Mouse (Mus musculus): ENCODE data around the gene Sik3.

The Sik3 gene

GRCm38 (mm10) chr9:46216744-46217470, 204.3 kb downstream of the Sik3 start:
- no peak for DNase-seq (ENCODE audit: low read depth in 2 of 2, low spot score in 2 of 2)

- no peak for DNase-seq (ENCODE audit: low read depth in 2 of 2, low spot score in 2 of 2)
Observed at GRCm38 (mm10) chr9:46218176-46218575, 205.6 kb downstream of the Sik3 start.

- no peak for DNase-seq (ENCODE audit: low read depth in 2 of 2, low spot score in 2 of 2)
Observed at GRCm38 (mm10) chr9:46223090-46223489, 210.5 kb downstream of the Sik3 start.

GRCm38 (mm10) chr9:46224101-46224500, 211.5 kb downstream of the Sik3 start:
- no peak for DNase-seq (ENCODE audit: low read depth in 2 of 2, low spot score in 2 of 2)

GRCm38 (mm10) chr9:46224945-46225660, 212.5 kb downstream of the Sik3 start:
- DNase-seq (ENCODE audit: low read depth in 2 of 2, low spot score in 2 of 2) = no peak

- DNase-seq (ENCODE audit: low read depth in 2 of 2, low spot score in 2 of 2) = no peak
Observed at GRCm38 (mm10) chr9:46227064-46227614, 214.5 kb downstream of the Sik3 start.

- DNase-seq (ENCODE audit: low read depth in 2 of 2, low spot score in 2 of 2) = no peak
Observed at GRCm38 (mm10) chr9:46228491-46228890, 215.9 kb downstream of the Sik3 start, which contains the start of gene Apoa1. Gene Apoa1, plus strand, starts transcription at chr9:46228580.

GRCm38 (mm10) chr9:46229573-46230449, 217.2 kb downstream of the Sik3 start:
- DNase-seq (ENCODE audit: low read depth in 2 of 2, low spot score in 2 of 2) = peak in 1 of 2 experiments; percentile 21

DNA sequence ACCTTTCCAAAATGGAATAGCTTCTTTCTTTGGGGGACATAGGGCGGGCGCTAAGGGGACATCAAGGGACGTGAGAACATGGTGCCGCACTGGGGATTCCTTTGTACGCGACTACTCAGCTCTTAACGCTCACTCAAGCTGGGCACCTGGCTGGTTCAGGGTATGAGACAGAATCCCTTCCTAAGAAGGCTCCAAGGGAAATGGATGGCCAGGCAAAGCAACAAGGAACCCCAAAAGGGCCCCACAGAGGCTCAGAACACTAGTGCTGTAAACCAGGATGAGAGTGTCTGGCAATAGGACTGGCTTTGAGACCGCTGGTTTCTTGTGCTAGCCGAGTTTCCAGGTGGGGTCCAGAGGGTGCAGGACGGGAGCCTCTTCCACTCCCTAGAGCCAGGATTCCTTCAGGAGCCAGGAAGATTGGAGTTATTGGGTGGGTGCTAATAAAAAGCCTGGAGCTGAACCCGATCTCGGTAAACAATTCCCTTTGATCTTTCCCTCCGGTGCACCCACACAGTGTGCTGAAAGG, 217.9 kb downstream of the Sik3 start:
- DNase-seq (ENCODE audit: low read depth in 2 of 2, low spot score in 2 of 2) = no peak

GRCm38 (mm10) chr9:46235196-46235595, 222.6 kb downstream of the Sik3 start:
- no peak for DNase-seq (ENCODE audit: low read depth in 2 of 2, low spot score in 2 of 2)

DNA sequence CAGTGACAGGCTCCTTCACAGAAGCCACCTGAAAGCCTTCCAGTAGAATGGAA, 222.8 kb downstream of the Sik3 start, which contains the start of gene Apoc3:
TSS of gene Apoc3 (minus strand) at position 41 of the 53 bp plus-strand sequence.
- DNase-seq (ENCODE audit: low read depth in 2 of 2, low spot score in 2 of 2) = no peak

DNA sequence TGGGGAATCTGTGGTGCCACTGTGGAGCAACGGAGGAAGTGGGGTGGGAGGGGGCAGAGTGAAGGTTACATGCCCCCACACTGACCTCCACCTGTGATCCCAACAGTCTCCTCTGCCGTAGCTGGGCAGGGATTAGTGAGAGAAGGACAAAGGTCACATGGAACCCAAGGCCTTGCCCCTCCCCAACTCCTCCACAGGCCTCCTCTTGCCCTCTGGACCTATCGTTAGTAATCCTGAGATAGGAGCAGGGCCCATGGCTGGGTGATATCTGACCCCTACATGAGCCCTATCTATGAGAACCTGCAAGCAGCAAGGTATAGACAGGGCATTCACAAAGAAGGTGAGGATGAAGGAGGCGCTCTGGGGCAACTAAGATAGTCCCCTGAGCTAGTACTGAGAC, 223.0 kb downstream of the Sik3 start:
- no peak for DNase-seq (ENCODE audit: low read depth in 2 of 2, low spot score in 2 of 2)

DNA sequence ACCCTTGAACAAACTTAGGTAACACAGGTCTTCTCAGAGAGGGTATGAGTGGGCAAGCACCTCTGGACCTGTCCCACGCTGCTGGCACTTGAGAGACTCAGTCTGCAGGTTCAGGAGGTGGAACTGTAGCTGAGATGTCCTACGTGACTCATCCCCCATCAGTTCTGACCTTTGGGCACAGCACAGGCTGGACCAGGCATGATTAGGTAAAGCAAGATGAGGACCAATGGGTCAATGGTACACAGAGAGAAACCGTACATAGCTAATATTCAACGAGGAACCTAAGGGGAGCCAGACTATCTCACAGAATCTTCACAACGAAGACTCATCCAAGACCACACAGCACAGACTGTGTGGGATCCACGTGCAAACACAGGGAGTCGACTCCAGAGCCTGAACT, 226.2 kb downstream of the Sik3 start:
- no peak for DNase-seq (ENCODE audit: low read depth in 2 of 2, low spot score in 2 of 2)

DNA sequence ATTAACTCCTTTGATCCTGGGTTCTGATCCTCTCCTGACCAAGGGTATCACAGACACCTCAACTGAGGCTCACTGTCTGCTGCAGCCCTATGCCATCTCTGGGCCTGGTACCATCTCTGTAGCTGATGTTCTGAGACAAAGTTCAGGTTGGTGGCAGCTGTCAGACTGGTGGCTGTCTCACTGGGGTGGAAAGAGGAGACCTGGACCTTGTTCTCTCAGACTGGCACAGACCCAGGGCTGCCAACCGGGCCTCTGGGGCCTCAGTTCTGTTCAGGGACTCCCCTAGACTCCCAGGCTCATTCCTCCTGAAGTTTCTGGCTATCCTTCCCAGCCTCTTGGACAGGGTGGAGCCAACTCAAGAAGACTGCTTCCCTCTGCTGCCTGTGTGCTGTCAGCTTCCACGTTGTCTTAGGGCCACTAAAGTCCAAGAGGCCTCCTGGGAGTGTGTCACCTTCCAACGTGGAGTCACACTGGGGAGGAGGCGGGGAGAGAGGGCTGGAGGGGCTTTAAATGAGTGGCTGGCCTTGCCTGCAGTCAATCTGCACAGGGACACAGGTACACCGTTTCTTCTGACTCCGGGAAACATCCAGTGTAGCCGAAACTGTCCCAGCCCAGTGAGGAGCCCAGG, 228.0 kb downstream of the Sik3 start, which contains the start of gene Apoa4:
TSS of gene Apoa4 (plus strand) at position 171 of the 628 bp plus-strand sequence.
- no peak for DNase-seq (ENCODE audit: low read depth in 2 of 2, low spot score in 2 of 2)

- DNase-seq (ENCODE audit: low read depth in 2 of 2, low spot score in 2 of 2) = no peak
Observed at GRCm38 (mm10) chr9:46241818-46242217, 229.2 kb downstream of the Sik3 start.

- no peak for DNase-seq (ENCODE audit: low read depth in 2 of 2, low spot score in 2 of 2)
Observed at GRCm38 (mm10) chr9:46243122-46243521, 230.5 kb downstream of the Sik3 start.

GRCm38 (mm10) chr9:46243584-46243983, 231.0 kb downstream of the Sik3 start:
- DNase-seq (ENCODE audit: low read depth in 2 of 2, low spot score in 2 of 2) = no peak

GRCm38 (mm10) chr9:46246752-46247324, 234.2 kb downstream of the Sik3 start:
- DNase-seq (ENCODE audit: low read depth in 2 of 2, low spot score in 2 of 2) = peak in 1 of 2 experiments; percentile 34

- no peak for DNase-seq (ENCODE audit: low read depth in 2 of 2, low spot score in 2 of 2)
Observed at GRCm38 (mm10) chr9:46256177-46256576, 243.6 kb downstream of the Sik3 start.

DNA sequence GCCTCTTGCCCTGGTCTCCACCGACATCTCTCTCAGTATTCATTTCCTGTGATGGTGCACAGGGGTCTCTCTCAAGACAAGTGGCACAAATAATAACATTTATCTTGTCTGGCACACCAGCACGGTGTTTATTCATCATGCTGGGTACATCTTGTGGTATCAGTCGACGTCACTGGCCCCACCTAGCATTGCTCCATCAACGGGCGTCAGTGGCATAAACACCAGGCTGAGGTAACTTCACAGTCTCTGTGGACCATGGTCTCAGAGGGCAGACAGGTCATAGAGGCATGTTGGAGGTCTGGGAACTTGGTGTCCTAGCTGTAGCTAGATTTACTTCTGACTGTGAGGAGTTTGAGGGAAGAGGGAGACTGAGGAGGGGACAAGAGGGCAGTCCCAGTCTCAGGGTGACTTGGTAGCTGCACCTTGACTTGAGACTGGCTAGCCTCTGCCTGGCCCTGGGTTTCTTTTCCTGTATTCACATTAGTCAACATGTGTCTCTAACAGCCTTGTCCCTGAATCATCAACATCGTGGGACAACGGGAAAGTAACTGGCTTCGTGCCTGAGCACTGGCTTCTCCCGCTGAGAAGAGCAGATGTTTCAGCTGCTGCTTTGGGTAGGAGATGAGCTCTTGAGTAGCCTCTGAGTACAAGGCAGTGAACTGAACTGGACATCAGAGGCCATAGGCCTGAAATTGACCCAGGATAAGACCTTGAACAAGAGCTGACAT, 244.2 kb downstream of the Sik3 start:
- no peak for DNase-seq (ENCODE audit: low read depth in 2 of 2, low spot score in 2 of 2)
